Mouse (Mus musculus) liver, adult 2 months (tissue): ENCODE measurements at regions not wholly inside any gene's neighbourhood (a gene's known extent, or its start where the extent isn't known, plus 50 kb on each side); places are given as distances from the start of the nearest gene placed in this dataset.

Source experiments
- CTCF ChIP-seq: fragments of 200-500 bp; IDR thresholded peaks from 2 replicates; pipeline ENCODE4 v1.5.1; 2011; ENCODE audit warnings: low read depth, low read length, control low read depth
- POLR2A ChIP-seq: fragments of 200-500 bp; IDR thresholded peaks from 2 replicates; pipeline ENCODE4 v1.6.1; 2011; ENCODE audit warnings: low read length, control low read depth; ENCODE audit not compliant: insufficient read depth; ENCODE audit errors: extremely low read depth

DNA sequence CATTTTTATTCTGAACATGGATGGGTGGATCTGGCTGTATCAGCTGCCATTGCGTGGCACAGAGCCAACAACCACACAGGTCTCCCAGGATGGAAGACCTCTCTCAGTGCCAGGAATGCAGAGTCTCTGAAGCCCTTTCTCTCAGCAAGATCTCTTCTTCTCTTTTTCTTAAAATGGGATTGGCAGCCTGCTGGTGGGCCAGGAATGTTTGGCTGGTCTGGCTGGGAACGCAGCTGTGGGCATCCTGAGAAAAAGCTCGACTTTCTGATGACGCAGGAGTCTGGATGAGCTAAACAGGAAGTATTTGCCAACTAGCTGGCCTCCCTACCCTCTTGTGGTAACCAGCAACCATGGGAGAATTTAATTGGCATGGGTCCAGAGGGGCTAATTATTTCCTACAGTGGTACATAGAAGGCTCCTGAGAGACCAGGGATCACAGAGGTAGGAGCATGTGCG, 89.4 kb upstream of the Lrig1 start:
- TF ChIP-seq POLR2A, result no peak
- no peak for TF ChIP-seq CTCF
